Mouse (Mus musculus) MEL-GATA-1-ER (cell line): ENCODE measurements around the gene Pde4a.
"Not testable (repeated sequence)": the region's sequence is repeated elsewhere in the genome, so short reads cannot be mapped to it uniquely, and the experiment has no call there.

Experiments
- DNase-seq: peaks from one replicate; pipeline ENCODE4 v3.0.0-alpha.2; 2012; ENCODE audit warnings: low read depth; ENCODE audit errors: extremely low read depth

Gene Pde4a

GRCm38 (mm10) chr9:21181421-21182220, 16.1 kb downstream of the Pde4a start:
- no peak for DNase-seq

- no peak for DNase-seq
Observed at GRCm38 (mm10) chr9:21183421-21183820, 17.9 kb downstream of the Pde4a start.

GRCm38 (mm10) chr9:21183905-21184413, 18.4 kb downstream of the Pde4a start:
- no peak for DNase-seq

DNA sequence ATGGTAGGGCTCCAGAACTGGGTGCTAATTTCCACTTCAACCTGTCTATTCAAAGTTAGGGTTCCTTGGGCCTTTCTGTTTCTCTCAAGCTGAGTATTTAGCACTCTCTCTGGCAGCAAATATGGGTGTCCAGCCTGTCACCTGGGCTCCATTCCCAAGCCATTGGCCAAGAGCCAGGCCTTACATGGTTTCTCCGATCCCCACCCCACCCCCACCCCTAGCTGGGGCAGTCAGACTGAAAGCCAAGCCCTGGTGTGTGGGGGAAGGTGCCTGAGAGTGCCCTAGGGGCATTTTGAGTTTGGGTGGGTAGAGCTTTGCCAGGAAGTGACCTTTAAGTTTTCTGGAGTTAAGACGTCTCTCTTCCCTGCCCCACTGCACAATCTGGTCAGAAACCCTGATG, 19.2 kb downstream of the Pde4a start:
- no peak for DNase-seq

DNA sequence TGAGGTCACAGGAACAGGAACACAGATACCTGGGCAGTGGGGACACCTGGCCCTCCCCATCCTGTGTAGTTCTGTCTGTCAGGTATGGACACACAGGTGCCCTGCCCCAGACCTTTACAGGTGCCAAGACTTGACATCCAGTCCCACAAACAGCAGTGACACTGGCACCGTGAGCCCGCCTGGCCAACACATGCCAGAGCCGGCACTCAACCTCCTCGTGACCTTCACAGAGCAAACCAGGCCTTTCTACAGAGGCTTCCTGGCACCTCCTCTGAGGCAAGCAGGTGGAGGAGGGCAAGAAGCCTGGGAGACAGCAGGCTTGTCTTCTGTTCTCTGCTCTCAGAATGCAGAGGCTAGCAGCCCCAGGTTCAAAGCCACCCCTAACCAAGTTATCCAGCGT, 19.9 kb downstream of the Pde4a start:
- no peak for DNase-seq

- DNase-seq = peak; percentile 57
Observed at GRCm38 (mm10) chr9:21189905-21190304, 24.4 kb downstream of the Pde4a start.

DNA sequence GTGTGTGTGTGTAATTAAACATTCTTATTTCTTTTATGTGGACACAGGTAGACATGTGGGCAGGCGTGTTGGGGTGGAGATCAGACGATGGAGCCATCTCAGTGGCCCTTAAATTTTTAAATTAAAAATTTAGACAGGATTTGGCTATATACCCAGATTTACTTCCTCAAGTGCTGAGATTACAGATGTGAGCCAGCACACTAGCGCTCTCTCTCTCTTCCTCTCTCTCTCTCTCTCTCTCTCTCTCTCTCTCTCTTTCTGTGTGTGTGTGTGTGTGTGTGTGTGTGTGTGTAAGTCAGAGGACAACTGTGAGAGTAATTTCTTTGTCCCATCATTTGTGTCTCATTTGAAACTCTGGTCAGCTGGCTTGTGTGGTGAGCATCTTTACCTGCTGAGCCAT, 25.2 kb downstream of the Pde4a start:
- DNase-seq = no peak

DNA sequence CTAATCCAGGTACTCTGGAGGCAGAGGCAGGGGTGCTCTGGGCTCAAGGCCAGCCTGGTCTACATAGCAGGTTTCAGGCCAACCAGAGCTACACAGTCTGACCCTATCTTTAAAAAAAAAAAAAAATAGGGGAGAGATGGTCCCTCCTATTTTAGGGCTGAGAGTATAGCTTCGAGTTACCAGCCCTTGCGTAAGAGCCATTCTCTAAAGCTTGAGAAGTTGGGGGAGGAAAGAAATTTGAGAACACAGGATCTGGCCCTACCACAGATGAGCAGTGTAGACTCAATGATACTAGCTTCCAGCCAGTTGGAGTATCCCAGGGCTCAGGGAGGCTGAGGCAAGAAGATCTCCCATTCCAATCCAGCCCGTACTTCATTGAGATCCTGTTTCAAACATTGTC, 28.3 kb downstream of the Pde4a start:
- DNase-seq = no peak

DNA sequence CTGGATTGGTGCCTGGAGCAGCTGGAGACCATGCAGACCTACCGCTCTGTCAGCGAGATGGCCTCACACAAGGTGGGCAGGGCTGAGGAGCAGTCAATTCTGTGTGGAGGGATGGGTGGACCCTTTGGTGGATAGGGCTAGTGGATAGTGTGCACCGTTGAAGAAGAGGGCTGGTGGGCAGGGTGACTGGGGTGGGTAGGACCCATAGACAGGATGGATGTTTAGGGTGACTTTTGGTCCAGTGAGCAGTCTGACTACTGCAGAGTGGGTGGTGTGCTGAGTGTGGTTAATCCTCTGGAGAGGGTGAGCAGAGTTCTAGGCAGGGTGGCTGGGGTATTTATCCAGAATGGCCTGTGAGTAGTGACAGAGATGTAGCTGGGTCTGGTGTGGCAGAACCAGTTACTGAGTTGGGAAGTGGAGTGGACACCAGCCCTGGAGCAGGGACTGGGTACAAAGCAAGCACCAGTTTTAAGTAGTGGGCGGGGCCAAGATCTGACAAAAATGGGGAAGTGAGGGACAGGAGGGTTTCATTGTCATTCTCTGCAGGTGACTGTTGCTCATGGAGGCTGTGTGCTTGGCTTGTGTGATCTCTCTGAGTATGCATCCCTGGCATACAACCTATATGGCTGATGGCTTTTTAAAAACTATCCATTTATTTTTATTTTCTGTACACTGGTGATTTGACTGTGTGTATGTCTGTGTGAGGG, 29.4 kb downstream of the Pde4a start:
- DNase-seq = peak; percentile 65

DNA sequence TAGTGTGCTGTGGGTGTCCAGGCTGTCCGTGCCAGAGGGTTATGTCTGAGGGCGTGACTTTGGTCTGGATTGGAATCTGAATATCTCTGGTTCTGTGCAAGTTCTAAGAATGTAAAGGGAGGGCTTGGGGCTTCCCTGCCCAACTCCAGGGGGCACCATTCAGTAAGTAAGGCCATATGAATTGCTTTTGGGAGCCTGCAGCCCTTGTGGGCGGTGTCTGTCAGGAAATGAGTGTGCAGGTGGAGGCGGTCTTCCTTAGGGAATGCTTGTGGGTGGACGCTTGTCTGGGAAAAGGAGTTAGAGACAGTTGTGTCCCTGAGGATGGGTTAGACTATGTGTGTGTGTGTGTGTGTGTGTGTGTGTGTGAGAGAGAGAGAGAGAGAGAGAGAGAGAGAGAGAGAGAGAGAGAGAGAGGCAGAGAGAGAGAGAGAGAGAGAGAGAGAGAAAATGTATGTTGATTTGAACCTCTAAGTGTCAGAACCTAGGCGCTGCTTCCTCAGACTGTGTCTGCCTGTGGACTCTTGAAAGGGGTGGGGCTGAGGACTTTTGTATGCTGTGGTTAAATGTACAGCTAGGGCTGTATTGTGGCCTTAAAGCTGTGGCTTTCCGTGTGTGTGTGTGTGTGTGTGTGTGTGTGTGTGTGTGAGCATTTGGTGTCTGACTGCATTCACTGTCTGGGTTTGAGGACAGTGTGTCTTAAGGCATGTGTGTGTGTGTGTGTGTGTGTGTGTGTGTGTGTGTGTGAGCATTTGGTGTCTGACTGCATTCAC, 30.4 kb downstream of the Pde4a start:
- not testable (repeated sequence) for DNase-seq

DNA sequence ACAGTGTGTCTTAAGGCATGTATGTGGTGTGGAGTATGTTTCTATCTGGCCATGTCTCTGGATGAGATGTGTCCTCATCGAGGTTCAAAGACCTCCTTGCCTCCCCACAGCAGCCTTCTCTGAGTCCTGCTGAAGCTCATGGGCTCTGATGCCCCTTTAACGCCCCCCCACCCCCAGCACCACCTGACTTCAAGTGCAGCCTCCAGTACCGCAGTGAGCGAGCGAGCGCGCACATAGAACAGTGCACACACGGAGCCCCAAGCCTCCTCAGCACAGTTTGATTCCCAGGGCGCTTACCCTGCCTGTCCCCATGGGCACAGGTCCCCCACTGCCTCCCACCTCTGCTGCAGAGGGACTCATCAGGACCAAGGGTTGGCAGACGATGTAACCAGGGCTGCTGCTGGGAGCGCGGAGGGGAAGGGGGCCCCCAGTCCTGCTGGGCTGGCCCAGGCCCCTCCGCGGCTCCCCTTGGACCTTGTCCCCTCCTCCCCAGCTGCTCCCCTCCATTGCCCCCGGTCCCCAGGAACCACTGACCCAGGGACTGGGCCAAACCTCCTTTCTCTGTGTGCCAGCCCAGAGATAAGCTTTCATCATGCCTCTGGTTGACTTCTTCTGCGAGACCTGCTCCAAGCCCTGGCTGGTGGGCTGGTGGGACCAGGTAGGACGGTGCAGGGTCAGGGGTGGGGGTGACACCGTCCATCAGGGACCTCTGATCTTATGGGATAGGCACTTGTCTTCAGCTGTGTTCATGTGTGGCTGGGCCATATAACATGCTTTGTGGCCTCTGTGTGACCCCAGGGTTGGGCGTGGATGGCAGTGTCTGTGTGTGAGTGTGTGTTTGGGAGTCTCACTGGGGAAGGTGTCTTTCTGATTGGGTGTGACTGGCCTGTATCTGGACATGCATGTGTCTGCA, 31.3 kb downstream of the Pde4a start:
- DNase-seq = no peak

DNA sequence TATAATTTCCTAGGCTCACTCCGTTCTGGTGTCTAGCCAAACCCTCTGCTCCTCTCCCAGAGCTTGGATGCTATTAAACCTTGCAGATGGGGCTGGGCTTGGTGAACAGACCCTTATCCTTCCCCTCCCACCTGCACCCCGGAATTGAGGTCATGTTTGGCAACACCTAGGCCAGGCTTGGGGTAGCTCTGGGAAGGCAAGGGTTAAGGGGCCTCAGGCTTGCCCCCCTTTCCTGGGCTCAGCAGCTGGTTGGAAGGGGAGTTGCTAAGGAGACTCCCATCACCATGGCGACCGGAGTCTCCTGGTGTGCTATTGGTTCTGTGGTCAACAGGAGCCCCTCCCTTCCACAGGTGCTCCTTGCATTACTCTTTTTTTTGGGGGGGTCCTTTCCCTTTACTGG, 32.5 kb downstream of the Pde4a start:
- DNase-seq = no peak

DNA sequence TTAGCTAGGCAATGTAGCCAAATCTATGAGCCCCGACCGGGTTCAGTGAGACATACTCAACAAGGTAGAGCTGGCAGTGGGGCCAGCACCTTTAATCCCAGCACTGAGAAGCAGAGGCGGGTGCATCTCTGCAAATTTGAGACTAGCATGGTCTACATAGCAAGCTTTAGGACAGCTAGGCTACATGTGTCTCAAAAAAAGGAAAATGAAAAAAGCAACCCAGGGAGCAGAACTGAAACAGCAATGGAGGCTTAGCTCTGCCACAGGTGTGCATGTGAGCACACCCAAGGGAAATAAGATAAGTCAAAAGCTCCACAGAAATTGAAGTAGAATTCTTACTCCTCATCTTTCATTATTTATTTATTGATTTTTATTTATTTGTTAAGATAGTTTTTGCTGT, 33.4 kb downstream of the Pde4a start:
- no peak for DNase-seq

DNA sequence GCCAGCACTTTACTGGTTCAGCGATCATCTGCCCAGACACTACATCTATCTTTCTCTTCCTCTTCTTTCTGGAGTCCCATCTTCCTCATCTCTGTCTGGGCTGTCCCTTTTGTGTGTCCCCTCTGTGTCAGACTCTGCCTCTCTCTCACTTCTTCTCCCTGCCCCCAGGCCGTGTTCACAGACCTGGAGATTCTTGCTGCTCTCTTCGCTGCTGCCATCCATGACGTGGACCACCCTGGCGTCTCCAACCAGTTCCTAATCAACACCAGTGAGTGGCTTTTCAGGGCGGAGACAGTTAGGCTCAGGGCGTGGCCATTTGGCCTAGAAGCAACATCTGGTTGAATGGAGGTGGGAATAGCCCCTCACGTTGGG, 38.6 kb downstream of the Pde4a start:
- DNase-seq = no peak

DNA sequence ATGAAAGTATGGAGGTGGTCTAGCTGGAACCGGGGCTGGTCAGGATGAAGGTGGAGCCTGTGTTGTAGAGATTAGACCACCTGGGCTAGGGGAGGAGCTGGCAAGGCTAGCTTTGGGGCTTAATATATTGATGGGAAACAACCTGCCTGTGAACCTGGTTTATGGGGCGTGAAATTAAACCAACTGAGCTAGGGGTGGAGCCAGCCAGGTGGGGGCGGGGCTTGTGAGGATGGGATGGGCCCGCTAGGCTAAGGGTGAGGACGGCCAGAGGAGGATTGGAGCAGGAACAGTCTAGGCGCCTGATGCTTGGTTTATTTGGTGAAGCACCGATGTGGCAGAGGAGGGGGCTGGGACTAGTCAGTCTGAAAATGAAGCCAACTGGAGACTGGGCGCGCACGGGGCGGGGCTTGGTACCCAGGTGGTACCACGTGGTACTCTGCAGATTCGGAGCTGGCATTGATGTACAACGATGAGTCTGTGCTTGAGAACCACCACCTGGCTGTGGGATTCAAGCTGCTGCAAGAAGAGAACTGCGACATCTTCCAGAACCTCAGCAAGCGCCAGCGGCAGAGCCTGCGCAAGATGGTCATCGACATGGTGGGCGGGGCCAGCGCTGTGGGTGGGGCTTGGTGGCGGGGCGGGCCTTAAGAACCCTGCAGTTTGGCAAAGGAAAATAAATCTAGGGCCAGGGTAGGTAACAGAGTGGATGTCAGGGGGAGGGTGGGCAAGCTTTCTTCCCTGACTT, 39.2 kb downstream of the Pde4a start:
- DNase-seq = no peak

- DNase-seq = no peak
Observed at GRCm38 (mm10) chr9:21206848-21207247, 41.3 kb downstream of the Pde4a start.

DNA sequence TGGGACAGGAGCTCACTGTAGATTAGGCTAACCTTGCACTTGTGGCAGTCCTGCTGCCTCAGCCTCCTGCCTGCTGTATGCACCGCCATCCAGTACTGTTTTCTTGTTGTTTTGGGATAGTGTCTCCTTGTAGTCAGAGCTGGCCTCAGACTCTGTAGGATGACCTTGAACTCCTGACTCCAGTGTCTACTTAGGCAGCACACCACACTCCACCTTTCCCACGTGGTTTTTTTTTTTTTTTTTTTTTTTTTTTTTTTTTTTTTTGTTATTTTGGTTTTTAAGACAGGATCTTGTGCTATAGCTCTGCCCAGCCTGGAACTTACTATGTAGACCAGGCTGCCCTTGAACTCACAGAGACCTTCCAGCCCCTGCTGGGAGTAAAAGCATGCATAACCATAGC, 43.1 kb downstream of the Pde4a start:
- DNase-seq = no peak

DNA sequence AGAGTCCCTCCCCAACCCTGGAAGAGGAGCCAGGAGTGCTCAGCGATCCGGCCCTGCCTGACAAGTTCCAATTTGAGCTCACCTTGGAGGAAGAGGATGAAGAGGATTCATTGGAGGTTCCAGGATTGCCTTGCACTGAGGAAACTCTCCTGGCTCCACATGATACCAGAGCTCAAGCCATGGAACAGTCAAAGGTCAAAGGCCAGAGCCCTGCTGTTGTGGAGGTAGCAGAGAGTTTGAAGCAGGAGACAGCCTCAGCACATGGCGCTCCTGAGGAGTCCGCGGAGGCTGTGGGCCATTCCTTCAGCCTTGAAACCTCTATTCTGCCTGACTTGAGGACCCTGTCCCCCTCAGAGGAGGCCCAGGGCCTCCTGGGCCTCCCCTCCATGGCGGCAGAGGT, 45.3 kb downstream of the Pde4a start:
- no peak for DNase-seq

DNA sequence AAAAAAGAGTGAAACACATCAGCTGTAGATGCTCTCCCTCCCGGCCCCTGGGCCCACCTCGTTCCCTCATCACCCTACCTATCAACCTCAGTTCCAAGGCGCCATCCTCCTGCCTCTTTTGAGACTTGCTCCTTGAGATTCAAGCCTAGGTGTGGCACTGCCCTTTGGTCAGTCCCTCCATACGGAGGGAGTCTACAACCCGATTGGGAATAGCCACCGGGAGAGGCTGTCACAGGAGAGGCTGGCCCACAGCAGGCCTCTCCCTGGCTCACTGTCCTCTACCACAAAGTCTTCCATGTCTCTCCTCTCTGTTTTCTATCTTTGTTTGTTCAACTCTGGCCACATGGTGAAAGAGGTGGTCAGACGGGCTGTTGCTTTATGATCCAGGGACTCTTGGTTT, 46.1 kb downstream of the Pde4a start:
- DNase-seq = no peak

- DNase-seq = no peak
Observed at GRCm38 (mm10) chr9:21213617-21214190, 48.2 kb downstream of the Pde4a start.
